Mouse (Mus musculus) thymus, adult 2 months (tissue): Measurements from ENCODE around the gene Igfbp2.

Experiments used
- CTCF ChIP-seq: fragments of 200-500 bp; IDR thresholded peaks from 2 replicates; pipeline ENCODE4 v1.5.1; 2012; ENCODE audit warnings: mild to moderate bottlenecking, control low read depth, low read length, moderate library complexity, borderline replicate concordance; ENCODE audit not compliant: control insufficient read depth, poor library complexity, insufficient read depth; ENCODE audit errors: extremely low read depth
- POLR2A ChIP-seq: fragments of 200-500 bp; IDR thresholded peaks from 2 replicates; pipeline ENCODE4 v1.6.1; 2012; ENCODE audit warnings: mild to moderate bottlenecking, low read length, control low read depth, moderate library complexity; ENCODE audit not compliant: control insufficient read depth, poor library complexity, insufficient read depth; ENCODE audit errors: extremely low read depth

GRCm38 (mm10) chr1:72876111-72876510 is 51.8 kb downstream of the Igfbp2 start:
- TF ChIP-seq CTCF (no peak), POLR2A (no peak)
